Mouse (Mus musculus): Measurements from ENCODE around the gene Fbln1. TPM values are rescaled to one million over a fixed set of nuclear protein-coding genes. Genes with fewer than 3 reads are reported as not detected.

The Fbln1 gene
- polyA plus RNA-seq, 1 experiment from 2014 or later, result 162 TPM

DNA sequence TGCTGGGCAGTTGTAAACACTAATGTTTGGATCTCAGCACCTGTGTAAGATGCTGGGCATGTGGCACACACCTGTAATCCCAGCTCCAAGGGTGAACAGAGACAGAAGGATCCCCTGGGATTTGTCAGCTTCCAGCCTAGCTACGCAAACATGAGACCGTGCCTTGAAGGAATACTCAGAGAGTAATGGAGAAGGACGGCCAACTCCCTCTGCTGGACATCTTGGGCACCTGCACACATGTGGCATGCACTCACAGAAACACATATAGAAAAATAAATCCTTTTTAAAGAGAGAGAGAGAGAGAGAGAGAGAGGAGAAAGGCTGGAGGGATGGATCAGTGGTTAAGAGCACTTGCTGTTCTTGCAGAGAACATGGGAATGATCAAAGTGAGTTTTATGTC, 88.9 kb downstream of the Fbln1 start:
- Histone ChIP-seq H3K4me1 (peaks cover 16% of the 10 kb centered on the region), H3K4me3 (no peak overlapping the region), H3K36me3 (no peaks in the 10 kb centered on the region), H3K9me3 (replicated peaks) (no peaks in the 10 kb centered on the region), H3K27ac (replicated peaks) (no peak overlapping the region), H3K27me3 (ENCODE audit: low read depth, poor library complexity, severe bottlenecking) (no peaks in the 10 kb centered on the region)
- 82% methylated on average over 3 of the region's 3 CpGs for WGBS
- DNase-seq (ENCODE audit: low spot score), result no peak

DNA sequence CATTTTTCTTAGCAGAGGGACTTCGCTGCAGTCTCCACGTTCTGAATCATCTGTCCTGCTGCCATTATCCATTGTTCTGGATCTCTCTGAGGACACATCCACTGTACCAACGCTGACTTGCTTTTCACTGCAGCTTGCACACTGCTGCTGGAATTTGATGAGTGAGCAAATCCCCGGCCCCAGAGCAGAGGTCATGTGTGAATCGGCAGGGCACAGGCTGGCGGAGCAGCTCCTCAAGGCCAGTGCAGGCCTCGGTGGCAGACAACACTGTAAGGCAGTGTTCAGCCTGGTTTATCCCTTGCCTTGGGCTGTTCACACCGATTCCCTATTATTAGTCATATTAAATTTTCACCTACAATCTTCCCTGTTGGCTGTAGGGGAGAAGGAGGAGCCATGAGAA, 89.8 kb downstream of the Fbln1 start:
- Histone ChIP-seq H3K9me3 (replicated peaks) (no peaks in the 10 kb centered on the region), H3K4me3 (no peak overlapping the region), H3K27ac (replicated peaks) (no peak overlapping the region), H3K27me3 (ENCODE audit: low read depth, poor library complexity, severe bottlenecking) (no peaks in the 10 kb centered on the region), H3K36me3 (no peaks in the 10 kb centered on the region), H3K4me1 (peaks cover 16% of the 10 kb centered on the region)
- DNase-seq (ENCODE audit: low spot score), result no peak
- WGBS, result 80% methylated on average over 8 of the region's 8 CpGs

DNA sequence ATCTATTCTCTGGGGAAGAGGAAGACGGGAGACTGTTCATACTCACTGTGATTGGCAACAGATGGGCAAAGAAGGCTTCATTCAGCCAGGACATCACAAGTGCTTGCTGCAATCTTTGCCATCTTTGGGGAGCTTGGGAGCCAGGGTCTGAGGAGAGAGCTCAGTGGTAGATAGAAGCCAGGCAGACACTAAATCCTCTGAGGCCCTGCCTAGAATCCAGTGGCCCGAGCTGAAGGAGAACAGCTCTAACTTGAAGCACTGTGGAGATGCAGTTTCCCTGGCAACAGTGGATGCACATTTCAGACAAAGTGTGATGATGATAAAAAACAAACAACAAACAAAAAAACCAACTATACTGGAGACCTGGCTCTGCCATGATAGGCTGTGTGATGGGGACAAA, 90.2 kb downstream of the Fbln1 start:
- WGBS, result 83% methylated on average over 2 of the region's 2 CpGs

DNA sequence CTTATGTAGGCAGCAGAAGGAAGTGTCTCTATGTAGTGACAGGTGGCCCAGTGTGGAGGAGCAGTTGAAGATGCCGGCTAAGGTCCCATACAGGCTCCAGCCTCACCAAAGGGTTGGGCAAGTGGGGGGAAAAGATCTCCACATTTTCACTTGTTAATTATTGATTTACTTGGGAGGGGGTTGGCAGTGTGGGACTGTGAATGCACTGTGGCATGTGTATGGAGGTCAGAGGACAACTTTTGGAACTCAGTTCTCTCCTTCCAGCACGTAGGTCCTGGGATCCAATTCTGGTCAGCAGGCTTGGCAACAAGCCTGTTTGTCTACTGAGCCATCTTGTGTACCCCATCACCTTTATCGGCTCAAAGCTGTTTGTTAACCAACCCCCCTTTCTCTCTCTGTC, 90.8 kb downstream of the Fbln1 start:
- 89% methylated on average over 3 of the region's 3 CpGs for WGBS
- Histone ChIP-seq H3K4me3 (no peak overlapping the region), H3K27ac (replicated peaks) (no peak overlapping the region), H3K9me3 (replicated peaks) (peaks cover under 1% of the 10 kb centered on the region; the same call in 1 of the 2 replicates), H3K27me3 (ENCODE audit: low read depth, poor library complexity, severe bottlenecking) (no peaks in the 10 kb centered on the region), H3K36me3 (no peaks in the 10 kb centered on the region), H3K4me1 (peaks cover 16% of the 10 kb centered on the region)
- no peak for DNase-seq (ENCODE audit: low spot score)

More for the DNA sequence above, 90.2 kb downstream of the Fbln1 start:
- no peak for DNase-seq (ENCODE audit: low spot score)
- no peaks in the 10 kb centered on the region for H3K36me3 ChIP-seq
- peaks cover 16% of the 10 kb centered on the region for H3K4me1 ChIP-seq
- H3K9me3 ChIP-seq (replicated peaks), result no peaks in the 10 kb centered on the region
- no peak overlapping the region for H3K4me3 ChIP-seq
- H3K27me3 ChIP-seq (ENCODE audit: low read depth, poor library complexity, severe bottlenecking), result no peaks in the 10 kb centered on the region
- no peak overlapping the region for H3K27ac ChIP-seq (replicated peaks)

DNA sequence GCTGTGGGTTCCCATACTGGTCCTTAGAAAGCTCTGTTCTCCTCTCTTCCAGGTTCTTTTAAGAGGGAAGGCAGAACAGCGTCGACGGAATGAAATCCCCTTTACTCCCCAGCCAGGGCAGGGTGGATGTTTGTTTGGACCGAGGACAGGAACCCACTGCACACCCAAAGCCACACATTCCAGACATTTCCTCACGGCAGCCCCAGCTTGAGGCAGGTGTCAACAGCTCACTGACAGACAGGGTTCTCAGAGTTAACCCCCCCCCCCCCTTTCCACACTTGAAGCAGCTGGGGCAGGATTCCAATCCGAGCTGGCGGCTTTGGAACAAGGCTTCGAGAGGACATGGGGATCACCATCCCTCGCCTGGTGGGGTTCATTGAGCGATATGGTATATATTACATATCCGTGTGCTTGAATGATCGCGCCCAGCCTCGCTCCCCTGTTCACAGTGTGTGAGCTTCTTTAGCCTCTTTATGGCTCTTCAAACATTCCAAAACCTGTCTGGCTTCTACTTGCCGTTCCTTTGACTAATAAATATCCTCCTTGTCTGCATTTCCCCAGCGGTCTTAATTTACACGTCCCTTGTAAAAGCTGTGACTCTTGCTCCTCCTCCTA, 92.5 kb downstream of the Fbln1 start:
- H3K4me1 ChIP-seq, result peaks cover 16% of the 10 kb centered on the region
- 69% methylated on average over 17 of the region's 17 CpGs for WGBS
- H3K27ac ChIP-seq (replicated peaks), result no peak overlapping the region
- H3K4me3 ChIP-seq, result no peak overlapping the region
- H3K9me3 ChIP-seq (replicated peaks), result peaks cover 2% of the 10 kb centered on the region; the same call in 1 of the 2 replicates
- H3K27me3 ChIP-seq (ENCODE audit: low read depth, poor library complexity, severe bottlenecking), result no peaks in the 10 kb centered on the region
- no peak for DNase-seq (ENCODE audit: low spot score)
- H3K36me3 ChIP-seq, result no peaks in the 10 kb centered on the region

DNA sequence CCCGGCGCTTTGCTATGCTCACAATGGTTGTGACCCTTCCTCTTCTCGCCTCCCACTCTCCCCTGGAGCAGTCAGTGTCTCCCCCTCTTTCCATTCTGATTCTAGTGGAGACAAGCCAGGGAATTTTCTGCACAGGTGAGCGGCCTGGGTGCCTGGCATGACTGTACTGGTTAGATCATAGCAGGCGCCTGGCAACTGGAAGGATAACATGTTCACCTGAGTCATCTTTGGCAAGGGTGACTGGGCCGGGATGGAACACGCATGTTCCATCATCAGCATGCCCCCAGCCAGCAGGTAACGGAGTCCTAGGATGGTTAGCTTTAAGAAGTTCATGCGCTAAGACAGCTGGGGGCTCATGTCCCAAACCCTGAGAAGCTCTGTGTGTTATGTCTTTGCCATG, 93.2 kb downstream of the Fbln1 start:
- no peak overlapping the region for H3K27ac ChIP-seq (replicated peaks)
- peaks cover 2% of the 10 kb centered on the region; the same call in 1 of the 2 replicates for H3K9me3 ChIP-seq (replicated peaks)
- 92% methylated on average over 9 of the region's 9 CpGs for WGBS
- DNase-seq (ENCODE audit: low spot score), result no peak
- H3K4me1 ChIP-seq, result peaks cover 16% of the 10 kb centered on the region
- no peak overlapping the region for H3K4me3 ChIP-seq
- no peaks in the 10 kb centered on the region for H3K27me3 ChIP-seq (ENCODE audit: low read depth, poor library complexity, severe bottlenecking)
- no peaks in the 10 kb centered on the region for H3K36me3 ChIP-seq

DNA sequence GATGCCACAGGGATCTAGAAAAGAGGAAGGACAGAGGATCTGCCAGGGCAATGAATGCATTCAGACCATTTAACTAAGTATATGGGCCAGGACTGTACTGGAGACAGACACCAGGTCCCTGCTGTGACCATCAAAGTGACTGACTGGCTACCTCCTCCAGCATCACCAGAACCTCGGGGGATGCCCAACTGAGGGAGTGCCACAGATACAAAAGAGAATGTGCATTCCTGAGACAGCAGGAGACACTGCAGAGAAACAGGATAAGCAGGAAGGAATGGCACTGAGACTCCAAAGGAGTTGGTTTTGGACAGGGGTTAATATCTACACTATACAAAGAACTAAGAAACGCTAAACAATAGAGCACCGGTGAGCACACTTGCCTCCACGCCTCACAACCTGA, 97.5 kb downstream of the Fbln1 start:
- Histone ChIP-seq H3K4me3 (no peak overlapping the region), H3K27me3 (ENCODE audit: low read depth, poor library complexity, severe bottlenecking) (no peaks in the 10 kb centered on the region), H3K9me3 (replicated peaks) (peaks cover 2% of the 10 kb centered on the region; the same call in 1 of the 2 replicates), H3K27ac (replicated peaks) (no peak overlapping the region), H3K36me3 (no peaks in the 10 kb centered on the region), H3K4me1 (peaks cover 8% of the 10 kb centered on the region)
- WGBS, result 69% methylated on average over 4 of the region's 4 CpGs
- no peak for DNase-seq (ENCODE audit: low spot score)

DNA sequence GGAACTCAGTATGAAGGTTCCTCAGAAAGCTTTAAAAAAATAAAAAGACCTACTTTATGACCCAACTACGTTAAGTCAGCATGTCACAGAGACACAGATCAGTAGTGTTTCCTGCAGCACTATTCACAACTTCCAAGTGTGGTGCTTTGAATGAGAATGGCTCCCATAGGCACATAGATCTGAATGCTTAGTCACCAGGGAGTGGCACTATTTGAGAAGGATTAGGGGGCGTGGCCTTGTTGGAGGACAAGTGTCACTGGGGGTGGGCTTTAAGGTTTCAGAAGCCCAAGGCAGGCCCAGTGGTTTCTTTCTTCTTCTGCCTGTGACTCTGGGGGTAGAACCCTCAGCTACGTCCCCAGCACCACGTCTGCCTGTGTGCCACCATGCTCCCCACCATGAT, 98.2 kb downstream of the Fbln1 start:
- peaks cover 1% of the 10 kb centered on the region; the same call in 1 of the 2 replicates for H3K4me1 ChIP-seq
- no peaks in the 10 kb centered on the region for H3K27me3 ChIP-seq (ENCODE audit: low read depth, poor library complexity, severe bottlenecking)
- H3K9me3 ChIP-seq (replicated peaks), result peaks cover 2% of the 10 kb centered on the region; the same call in 1 of the 2 replicates
- DNase-seq (ENCODE audit: low spot score), result no peak
- no peaks in the 10 kb centered on the region for H3K36me3 ChIP-seq
- H3K27ac ChIP-seq (replicated peaks), result no peak overlapping the region
- no peak overlapping the region for H3K4me3 ChIP-seq
- WGBS, result 91% methylated on average over 4 of the region's 4 CpGs

DNA sequence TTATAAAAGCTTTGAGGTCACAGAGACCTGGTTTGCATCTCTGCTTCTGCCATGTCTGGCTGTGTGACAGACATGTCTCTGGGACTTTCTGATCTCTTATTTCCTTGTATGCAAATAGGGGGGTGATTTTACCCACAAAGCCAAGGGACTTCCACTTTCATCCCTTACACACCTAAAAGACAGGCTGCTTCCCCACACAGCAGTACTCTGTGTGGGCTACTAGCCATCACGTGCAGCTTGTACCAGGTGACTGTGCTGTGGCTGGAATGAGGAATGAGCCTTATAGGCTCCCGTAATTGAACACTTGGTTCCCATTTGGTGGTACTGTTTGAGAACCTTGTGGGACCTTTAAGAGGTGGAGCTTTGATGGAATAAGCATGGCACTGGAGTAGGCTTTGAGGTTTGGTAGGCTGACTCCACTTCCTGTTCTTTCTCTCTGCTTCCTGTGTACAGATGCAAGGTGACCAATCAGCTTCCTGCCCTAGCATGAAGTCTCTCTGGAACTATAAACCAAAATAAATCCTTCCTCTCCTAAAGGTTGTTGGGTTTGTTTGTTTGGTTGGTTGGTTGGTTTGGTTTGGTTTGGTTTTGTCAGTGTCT, 101.4 kb downstream of the Fbln1 start:
- no peak overlapping the region for H3K27ac ChIP-seq (replicated peaks)
- no peaks in the 10 kb centered on the region; the same call in 1 of the 2 replicates for H3K9me3 ChIP-seq (replicated peaks)
- H3K36me3 ChIP-seq, result no peaks in the 10 kb centered on the region
- 89% methylated on average over 2 of the region's 2 CpGs for WGBS
- H3K4me1 ChIP-seq, result no peaks in the 10 kb centered on the region
- H3K4me3 ChIP-seq, result no peak overlapping the region
- peaks cover 6% of the 10 kb centered on the region; the same call in 1 of the 2 replicates for H3K27me3 ChIP-seq (ENCODE audit: low read depth, poor library complexity, severe bottlenecking)
- DNase-seq (ENCODE audit: low spot score), result no peak

DNA sequence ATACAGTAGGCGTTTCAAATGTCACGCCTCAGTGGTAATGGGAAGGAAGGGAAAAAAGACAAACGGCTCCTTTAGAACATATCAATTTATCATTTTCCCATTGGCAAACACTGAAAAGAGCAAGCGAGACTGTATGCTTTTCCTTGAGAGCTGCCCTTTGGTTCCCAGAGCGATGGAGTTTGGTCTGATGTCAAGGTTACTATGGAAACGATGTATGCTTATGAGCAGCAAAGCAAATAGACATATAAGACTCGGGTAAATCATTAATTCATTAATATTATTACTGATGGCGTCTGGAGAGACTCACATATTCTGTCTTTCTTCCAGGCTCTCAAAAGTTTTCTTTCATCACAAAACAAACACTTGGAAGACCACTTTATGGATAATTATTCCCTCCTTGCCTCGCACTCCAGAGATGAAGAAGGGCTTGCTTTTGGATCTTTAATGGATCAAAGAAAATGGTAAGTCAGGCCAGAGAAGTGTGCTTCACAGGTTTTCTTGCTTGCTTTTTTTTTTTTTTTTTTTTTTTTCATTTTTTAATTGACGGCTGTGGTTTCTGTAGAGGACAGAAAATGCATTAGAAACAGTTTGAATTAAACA, 105.4 kb downstream of the Fbln1 start:
- Histone ChIP-seq H3K4me3 (no peak overlapping the region), H3K27me3 (ENCODE audit: low read depth, poor library complexity, severe bottlenecking) (peaks cover 45% of the 10 kb centered on the region), H3K27ac (replicated peaks) (no peak overlapping the region), H3K9me3 (replicated peaks) (no peaks in the 10 kb centered on the region), H3K36me3 (no peaks in the 10 kb centered on the region), H3K4me1 (peaks cover 9% of the 10 kb centered on the region)
- WGBS, result 84% methylated on average over 10 of the region's 10 CpGs
- no peak for DNase-seq (ENCODE audit: low spot score)

DNA sequence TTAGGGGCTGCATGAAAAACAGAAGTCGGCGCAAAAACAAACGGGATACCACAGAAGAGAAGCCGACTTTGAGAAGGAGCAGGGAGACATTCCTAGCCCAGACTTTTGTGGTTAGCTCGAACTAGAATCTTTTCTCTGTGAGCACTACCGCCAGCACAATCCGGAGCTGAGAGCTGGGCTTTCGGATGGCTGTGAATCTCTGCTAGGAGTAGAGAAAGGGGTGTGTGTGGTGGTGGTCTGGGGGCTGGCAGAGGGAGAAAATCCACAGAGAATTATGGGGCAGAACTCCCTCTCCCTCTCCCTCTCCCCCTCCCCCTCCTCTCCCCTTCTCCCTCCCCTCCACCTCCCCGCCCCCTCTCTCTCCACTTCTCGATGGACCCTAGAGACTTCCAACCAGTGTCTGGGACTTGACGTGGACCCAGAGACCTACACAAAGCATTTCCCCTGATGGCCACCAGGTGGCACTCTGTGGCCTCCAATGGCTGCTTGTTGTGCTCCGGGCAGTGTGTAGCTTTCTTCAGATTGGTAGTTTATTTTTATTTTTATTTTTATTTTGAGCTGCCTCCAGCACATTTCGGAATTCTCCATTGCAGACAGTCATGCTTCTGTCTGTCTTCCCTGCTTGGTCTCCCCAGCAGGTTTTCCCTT, 109.8 kb downstream of the Fbln1 start:
- 43% methylated on average over 12 of the region's 13 CpGs for whole genome bisulfite sequencing
- Histone ChIP-seq H3K9me3 (replicated peaks) (no peaks in the 10 kb centered on the region), H3K4me1 (peaks cover 12% of the 10 kb centered on the region), H3K4me3 (no peak overlapping the region), H3K27ac (replicated peaks) (no peak overlapping the region; the same call in 1 of the 2 replicates), H3K27me3 (ENCODE audit: low read depth, poor library complexity, severe bottlenecking) (peaks cover 72% of the 10 kb centered on the region), H3K36me3 (no peaks in the 10 kb centered on the region)
- DNase-seq (ENCODE audit: low spot score), result peak; percentile 79

DNA sequence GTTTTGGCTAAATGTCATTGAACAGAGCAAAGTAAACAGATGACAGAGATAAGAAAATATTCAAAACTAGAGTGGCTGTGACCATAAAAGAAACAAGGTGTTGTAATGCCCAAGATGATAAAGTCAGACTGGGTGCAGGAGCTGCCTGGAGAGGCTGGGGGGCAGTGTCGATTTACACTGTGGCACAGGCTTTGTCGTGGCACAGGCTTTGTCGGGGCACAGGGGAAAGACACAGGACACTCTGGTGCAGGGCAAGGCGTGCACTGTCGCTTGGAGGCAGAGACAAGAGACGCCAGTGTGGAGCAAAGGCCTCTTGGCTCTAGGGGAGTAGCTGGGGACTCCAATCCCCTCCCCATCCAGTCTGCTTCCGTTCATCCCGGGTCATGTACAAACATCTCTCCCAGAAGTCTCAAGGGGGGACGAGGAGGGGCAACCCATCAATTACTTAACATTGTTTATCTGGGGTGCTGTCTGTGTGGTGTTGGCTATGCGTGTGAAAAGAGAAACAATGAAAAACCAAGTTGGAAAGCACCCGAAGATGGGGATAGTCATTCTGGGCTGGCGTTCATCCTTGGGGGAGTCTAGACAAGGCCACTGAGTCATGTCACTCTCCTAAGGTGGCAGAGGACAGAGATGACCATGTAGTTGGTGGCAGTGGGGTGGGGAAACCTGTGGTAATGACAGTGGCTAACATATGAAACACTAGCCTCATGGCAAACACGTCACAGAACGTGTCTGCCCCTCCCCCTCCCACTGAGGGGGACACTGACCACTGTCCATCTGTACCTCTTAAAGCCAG, 110.8 kb downstream of the Fbln1 start:
- H3K4me3 ChIP-seq, result no peak overlapping the region
- no peak overlapping the region for H3K27ac ChIP-seq (replicated peaks)
- peaks cover 12% of the 10 kb centered on the region for H3K4me1 ChIP-seq
- no peaks in the 10 kb centered on the region for H3K36me3 ChIP-seq
- H3K9me3 ChIP-seq (replicated peaks), result no peaks in the 10 kb centered on the region
- 66% methylated on average over 14 of the region's 14 CpGs for WGBS
- H3K27me3 ChIP-seq (ENCODE audit: low read depth, poor library complexity, severe bottlenecking), result peaks cover 81% of the 10 kb centered on the region
- DNase-seq (ENCODE audit: low spot score), result no peak

Measured in midbrain, embryonic 10.5 days (tissue).